Mouse (Mus musculus) monocyte, adult 2 months (primary cell): ENCODE measurements around the gene Rit1.
A peak's percentile ranks its signal among the peaks of the same experiment; 100 is the strongest.
"Not testable (repeated sequence)": the region's sequence is repeated elsewhere in the genome, so short reads cannot be mapped to it uniquely, and the experiment has no call there.

Experiments used
- DNase-seq, 2 experiments: peaks; one replicate each; pipeline ENCODE4 v3.0.0; 2022; ENCODE audit warnings: low spot score in 2 of 2, low read depth in 1 of 2

The Rit1 gene

DNA sequence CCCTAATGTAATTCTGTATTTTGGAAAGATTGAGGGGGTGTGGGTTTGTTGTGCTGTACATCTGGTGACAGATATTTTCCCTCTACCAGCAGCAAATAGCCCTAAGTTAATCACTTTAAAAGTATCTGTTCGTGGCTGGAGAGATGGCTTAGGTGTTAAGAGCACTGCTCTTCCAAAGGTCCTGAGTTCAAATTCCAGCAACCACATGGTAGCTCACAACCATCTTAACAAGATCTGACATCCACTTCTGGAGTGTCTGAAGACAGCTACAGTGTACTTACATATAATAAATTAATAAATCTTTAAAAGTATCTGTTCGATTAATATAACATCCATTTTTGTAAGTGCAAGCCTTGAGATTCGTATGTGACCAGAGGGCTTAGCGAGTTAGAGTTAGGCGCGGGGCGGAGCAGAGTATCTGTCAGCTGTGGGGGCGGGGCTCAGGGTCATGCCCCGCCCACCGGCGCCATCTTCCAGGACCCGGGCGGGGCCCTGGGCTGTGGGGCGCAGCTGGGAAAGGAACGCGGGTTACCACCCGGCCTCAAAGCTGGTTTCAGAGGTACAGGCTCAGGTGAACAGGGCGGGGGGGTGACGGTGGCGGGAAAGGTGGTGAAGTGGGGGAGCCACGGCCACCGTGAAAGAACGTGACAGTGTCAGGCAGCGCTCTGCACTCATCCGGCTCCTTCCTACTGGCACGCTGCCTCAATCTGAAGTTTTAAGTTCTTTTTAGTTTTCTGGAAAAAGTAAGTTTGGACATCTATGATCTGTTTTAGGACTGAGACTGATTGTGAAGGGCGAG lies at the start of gene Rit1:
Gene Rit1 (plus strand): TSS at position 440 of the 799 bp plus-strand sequence.
- DNase-seq, result peak; percentile 28 to 66

DNA sequence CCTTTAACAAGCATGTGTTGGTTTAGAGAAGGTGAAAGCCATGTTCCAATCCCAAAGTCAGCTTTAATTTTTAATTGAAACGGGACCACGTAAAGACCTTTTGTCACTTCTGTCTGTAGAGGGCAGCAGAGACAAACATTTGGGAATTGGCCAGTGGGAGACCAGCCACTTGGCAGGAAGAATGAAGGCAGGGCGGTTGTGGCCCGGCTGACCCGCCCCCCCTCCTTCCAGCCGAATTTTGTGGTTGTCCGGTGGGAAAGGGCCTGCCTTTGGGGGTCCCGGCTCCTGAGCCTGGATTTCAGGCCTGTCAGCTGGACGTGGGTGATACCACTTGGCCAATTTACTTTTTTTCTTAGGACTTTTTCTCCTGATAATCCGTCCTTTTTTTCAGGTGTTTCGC lies 39.2 kb upstream of the Rit1 start:
- DNase-seq, result peak in 1 of 2 experiments; percentile 14

DNA sequence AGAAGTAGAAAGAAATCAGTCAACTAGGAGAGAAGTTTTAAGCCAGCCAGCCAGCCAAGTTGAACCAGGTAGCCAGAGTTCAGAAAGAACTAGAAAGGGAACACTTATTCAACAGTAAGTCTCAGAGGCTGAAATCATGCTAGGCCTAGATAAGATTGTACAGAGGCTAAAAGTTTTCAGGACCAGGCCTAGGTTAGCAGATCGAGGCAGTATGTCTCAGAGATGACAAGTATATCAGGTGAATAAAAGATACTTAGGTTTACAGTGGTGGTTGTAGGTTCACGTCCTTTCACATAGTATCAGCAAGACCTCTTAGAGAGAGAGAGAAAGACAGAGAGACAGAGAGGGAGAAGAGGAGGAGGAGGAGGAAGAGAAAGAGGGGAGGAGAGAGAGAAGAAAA lies 32.8 kb upstream of the Rit1 start:
- no peak for DNase-seq

DNA sequence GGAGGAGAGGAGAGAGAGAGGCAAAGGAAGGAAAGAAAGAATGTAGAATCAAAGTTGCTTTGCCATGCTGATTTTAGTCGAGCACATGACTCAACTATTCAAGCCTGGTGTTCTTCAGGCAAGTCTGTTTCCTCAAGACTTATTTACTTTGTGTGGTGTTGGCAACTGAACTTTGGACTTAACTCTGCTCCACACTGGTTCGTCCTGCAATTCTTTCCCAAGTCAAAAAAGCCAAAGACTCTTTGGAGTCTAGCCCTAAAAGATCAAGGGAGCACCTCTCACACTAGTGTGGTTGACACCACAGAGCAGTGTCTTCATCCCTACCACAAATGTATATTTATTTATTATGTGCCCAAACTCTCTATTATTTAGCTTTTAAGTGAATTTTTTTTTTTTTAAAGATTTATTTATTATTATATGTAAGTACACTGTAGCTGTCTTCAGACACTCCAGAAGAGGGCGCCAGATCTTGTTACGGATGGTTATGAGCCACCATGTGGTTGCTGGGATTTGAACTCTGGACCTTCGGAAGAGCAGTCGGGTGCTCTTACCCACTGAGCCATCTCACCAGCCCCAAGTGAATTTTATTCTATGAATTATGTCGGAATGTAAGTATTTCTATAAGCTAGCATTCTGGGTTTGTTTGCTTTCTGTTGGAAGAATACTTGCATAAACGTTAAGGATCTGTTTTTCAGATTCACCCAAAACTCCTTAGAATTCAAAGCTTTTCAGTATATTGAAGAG lies 32.2 kb upstream of the Rit1 start:
- no peak for DNase-seq

DNA sequence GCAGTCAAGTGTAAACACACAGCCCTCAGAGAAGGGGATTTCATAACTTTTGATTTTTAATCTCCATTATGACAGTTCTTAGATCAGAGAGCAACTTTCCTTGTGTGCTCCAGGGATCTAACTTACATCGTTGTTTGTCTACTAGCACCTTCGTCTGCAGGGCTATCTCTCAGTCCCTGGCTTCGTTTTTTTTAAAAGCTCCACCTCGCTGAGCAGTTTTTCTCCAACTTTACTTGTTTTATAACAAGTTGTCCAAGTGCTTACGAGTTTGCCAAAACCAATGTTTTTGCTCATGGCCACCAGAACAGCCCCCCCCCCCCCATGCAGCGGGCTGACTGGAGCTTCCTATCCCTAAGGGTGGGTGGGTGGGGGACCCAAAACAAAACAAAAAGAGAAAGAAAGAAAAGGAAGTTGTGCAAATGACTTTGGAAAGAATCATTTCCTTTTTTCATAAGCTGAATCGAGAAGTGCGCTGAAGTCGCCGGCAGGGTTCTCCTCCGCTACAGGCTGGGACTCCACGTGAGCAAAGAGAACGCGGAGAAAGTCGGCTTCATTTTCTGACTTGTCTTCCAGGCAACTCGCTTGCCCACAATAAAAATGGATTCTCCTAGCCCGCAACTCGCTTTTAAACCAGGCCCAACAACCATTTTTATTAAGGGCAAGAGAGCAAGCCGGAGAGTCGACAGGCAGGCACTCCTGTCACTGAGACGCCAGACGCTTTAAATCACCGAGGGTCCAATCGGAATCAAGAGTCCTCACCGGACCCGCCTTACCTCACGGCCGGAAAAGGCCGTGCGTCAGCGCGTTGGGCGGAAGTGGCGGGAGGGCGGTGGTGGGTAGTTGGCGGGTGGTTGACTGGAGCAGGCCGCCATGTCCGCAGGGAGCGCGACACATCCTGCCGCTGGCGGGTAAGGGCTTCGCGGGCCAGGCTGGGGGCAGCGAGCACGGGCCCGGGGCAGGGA lies 31.4 kb upstream of the Rit1 start, which contains the start of gene Khdc4:
Gene Khdc4 (plus strand): TSS at position 824 of the 962 bp plus-strand sequence.
- DNase-seq, result peak; percentile 84 to 89

DNA sequence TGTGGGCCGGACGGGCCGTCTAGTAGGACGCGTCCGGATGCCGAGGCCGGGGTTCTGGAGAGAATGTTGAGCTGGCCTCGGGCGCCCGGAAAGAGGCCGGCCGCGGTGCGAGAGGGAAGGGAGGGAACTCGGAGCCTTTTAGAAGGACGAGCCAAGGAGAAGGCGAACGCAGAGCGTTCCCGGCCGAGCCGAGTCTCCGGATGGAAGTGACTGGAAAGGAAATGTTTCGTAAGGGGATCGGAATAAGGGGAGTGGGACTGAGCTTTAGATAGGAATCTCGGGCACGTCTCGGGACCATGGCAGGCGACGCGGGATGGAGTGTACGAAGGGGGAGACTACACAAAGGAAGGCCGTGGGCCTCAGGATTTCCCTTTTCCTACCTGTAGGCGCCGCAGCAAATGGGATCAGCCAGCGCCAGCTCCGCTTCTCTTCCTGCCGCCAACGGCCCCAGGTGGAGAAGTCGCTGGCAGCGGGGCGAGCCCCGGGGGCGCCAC lies 30.6 kb upstream of the Rit1 start:
- DNase-seq, result peak in 1 of 2 experiments; percentile 4

DNA sequence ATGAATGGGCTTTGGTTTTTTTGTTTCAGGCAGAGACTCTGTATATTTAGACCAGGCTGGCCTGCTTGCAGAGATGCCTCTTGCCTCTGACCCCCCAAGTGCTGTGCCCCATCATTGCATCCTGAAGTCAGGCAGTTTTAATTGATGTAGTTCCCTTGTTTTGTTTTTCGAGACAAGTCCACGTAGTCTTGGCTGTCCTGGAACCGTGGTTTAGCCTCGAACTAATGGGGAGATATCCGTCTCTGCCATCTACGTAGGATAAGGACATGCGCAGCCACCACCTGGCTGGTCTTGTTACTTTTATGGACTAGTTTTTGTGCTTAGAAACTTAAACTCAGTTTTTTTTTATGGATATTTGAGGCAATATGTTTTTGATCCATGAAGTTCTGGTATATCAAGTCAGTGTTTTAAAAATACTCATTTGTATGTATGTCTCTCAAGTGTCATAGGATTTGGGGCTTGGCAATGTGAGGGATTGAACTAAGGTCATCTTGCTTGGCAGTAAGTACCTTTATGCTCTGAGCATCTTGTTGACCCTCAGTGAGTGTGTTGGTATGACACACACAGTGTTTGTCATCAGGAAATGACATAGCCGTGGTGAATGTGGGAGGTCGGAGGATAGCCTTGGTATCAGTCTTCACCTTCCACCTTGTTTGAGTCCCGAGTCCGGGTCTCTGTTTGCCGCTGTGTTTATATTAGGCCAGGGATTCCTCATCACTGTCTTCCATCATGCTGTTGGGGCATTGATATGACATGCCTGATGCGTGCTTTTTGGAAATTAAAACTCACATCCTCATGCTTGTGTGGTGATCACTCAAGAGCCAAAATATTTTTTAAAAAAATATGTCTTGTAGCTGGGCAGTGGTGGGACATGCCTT lies 29.7 kb upstream of the Rit1 start:
- no peak for DNase-seq

DNA sequence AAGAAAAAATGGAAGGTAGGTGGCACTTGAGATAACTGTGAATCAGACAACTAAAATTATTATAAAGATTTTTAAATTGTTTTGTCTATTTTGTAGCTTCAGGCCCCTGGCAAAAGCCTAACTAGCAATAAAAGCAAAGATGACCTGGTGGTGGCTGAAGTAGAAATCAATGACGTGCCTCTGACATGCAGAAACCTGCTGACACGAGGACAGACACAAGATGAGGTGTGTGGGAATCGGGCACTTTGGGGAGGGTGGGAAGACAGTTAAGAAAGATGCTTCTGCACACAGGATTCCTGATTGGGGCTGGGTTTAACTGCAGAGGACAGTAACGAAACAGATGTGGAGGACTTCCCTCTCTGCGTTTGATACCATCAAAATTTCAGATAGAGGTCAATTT lies 27.6 kb upstream of the Rit1 start:
- DNase-seq, result no peak

DNA sequence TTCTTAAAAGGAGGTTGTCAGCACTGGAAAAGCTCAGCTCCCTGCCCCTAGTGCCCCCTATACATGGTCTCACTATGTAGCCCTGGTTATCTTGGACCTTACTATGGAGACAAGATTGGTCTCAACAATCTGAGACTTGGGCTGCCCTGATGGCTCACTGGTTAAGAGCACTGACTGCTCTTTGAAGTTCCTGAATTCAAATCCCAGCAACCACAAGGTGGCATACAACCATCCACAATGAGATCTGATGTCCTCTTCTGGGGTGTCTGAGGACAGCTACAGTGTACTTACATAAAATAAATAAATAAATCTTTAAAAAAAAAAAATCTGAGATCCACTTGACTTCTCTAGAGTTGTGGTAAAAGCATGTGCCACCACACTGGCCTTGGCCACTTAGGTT lies 21.1 kb upstream of the Rit1 start:
- no peak for DNase-seq

DNA sequence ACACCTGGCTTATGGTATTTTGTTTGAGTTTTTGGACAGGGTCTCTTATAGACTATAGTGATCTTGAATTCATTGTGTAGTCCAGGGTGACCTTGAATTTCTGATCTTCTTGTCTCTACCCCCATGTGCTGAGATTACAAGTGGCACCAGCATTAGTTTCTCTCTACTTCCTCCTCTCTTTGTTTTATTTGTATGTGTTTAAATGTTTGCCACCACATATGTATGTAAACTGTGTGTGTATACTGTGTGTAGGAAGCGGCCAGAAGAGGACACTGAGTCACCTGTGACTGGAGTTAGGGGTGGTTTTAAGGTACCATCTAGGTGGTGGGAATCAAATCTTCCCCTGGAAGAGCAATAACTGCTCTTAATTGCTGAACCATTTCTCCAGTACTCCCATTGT lies 18.6 kb upstream of the Rit1 start:
- no peak for DNase-seq

DNA sequence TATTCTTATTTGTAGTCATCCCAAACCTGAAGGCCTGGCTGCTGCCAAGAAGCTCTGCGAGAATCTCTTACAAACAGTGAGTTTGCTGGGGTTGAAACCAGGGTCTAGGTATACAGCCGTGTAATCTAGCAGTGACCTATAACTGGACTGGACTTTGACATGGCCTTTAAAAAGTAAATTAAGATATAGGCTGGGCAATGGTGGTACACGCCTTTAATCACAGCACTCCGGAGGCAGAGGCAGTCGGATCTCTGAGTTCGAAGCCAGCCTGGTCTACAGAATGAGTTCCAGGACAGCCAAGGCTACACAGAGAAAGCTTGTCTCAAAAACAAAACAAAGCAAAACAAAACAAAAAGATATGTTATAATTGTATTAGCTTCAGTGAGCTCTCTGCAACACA lies 17.8 kb upstream of the Rit1 start:
- DNase-seq, result no peak

DNA sequence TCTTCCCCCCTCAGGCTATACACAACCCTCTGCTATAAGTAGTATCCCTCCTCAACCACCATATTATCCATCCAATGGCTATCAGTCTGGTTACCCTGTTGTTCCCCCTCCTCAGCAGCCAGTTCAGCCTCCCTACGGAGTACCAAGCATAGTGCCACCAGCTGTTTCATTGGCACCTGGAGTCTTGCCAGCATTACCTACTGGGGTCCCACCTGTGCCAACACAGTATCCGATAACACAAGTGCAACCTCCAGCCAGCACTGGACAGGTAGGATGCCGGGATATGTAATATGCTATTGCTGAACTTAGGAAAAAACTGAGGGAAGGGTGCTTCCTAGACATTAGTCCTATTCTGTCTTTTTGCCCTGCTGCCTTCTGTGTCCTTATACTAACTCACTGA lies 16.4 kb upstream of the Rit1 start:
- no peak for DNase-seq

DNA sequence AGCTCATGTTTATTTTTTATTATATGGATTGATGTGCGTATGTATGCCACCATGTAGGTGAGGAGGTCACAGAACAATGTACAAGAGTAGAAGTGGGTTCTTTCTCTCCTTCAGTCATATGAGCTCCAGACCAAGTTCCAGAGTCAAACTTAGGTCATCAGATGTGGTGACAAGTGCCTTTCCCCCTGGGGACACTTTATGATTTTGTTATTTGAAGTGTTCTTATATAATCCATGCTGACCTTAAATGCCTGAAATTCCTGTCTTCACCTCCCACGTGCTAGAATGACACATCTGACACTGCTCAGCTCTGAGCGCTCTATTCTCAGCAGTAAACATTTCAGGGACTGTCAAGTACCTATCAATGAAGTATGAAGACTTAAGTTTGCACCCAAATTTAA lies 15.4 kb upstream of the Rit1 start:
- DNase-seq, result no peak

DNA sequence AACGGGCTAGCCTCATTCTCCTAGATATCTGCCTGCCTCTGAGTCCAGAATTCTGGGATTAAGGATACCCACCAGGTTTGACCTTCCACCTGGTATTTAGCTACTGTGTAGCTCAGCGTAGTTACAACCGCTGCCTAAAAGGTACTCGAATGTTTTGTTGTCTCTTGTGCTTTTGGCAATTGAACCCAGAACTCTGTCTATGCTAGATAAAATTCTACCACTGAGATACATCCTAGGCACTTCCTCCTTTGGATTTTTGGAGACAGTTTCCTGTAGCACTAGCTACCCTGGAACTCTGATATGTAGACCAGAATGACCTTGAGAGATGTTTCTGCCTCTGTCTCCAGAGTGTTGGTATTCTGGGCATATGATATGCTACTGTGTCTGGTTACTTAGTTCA lies 2.9 kb upstream of the Rit1 start:
- no peak for DNase-seq

DNA sequence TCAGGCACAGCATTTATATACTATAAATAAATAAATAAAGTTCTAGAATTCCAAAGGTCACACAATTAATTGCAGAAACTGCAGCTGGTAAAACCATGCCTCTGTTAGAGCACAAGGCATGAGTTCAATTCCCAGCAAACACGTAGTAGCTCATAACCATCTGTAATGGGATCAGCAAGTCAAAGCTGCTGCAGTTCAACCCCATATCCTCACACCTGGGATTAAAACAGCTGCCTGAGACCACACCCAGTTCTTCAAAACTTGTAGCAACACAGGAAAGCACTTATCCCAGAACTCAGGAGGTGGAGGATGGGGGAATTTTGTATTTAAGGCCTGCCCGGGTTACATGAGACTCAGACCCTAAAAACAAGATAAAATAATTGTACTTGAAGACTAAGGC lies 1.9 kb upstream of the Rit1 start:
- DNase-seq, result no peak

DNA sequence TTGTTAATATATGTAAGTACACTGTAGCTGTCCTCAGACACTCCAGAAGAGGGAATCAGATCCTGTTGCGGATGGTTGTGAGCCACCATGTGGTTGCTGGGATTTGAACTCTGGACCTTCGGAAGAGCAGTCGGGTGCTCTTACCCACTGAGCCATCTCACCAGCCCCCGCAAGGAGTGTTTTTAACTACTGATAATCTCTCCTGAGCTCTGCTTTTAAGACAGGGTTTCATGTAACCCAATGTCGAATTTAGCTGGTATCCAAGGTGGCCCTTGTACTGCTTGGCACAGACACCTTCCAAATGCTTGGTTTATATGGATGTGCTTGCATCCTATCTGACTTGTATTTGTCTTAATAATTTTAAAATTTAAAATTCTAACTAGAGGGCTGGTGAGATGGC lies 922 bp upstream of the Rit1 start:
- DNase-seq, result not testable (repeated sequence)

DNA sequence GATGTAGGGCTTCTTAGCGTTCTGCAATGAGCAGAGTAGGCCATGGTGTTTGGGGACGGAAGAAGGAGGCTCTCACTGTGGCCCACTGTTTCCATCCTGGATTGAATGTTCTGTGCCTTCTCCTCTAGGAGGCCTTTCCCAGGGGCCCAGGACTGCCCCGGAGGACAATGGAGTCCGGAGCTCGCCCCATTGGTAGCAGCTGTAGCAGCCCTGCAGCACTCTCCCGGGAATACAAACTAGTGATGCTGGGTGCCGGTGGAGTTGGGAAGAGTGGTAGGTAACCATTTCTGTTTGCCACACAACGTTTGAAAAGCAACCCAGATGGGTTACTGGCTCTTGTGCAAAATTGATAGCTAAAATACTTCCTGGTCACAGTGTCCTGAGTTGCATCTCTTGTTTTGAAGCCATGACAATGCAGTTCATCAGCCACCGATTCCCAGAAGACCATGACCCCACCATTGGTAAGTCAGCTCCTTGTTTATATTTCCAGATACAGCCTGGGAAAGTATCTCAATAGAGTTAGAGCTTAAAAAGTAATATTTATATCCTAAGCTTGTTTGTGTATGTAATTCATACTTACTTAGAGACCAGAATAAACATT lies 660 bp downstream of the Rit1 start:
- no peak for DNase-seq

DNA sequence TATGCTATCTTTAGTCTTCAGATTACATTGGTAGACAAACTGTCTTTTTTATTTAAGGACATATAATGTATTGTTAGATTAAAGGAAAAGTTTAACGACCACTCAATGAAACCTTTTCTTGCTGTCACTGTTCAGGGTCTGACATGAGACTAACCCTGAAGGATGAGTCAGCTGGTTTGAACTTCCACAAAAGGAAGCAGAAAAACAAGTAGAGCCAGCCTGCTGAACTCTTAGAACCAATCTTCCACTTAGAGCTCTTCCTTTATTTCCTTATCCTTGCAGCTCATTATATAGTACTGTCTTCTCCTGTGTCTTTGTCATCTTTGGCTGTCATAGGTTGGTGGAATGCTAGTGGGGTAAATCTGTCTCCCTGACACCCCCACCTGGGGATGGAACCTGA lies 1.2 kb downstream of the Rit1 start:
- no peak for DNase-seq

DNA sequence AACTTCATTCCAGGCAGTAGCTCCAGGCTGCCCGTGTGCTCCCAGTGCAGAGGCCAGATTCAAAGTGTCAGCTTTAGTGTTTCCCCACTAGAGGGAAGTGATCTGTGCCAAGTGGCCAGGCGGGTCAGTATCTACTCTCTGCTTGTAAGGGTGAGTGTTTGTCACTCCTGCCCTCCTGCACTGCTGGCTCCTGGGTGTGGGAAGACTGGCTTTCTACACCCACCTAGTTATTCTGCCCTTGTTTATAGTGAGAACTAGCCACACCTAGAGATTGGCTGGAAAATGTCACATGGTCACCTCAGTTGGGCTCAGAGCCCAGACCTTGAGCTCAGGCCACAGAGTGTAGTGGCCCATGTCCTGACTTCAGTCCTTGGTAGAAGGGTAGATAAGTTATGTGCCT lies 2.5 kb downstream of the Rit1 start:
- DNase-seq, result no peak

DNA sequence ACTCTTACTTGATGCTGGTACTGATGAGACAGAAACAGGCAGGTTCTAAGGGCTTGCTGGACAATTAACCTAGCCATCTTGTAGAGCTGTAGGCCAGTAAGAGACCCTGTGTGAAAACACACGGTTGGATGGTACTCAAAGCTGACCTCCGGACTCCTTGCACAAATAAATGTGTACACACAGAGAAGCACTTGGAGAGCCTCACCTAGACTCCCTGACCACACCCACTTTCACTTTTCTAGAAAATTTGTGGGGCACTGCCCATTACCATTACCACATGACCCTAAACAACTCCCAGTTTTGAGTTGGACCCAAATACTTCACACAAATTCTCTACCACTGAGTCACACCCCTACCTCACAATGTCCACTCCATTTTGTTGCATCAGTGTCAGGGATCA lies 19.9 kb downstream of the Rit1 start:
- no peak for DNase-seq
